Mouse (Mus musculus) megakaryocyte progenitor cell, adult 5-6 weeks (primary cell): ENCODE data around the gene Stx3. TPM values are rescaled to one million over a fixed set of nuclear protein-coding genes. Genes with fewer than 3 reads are reported as not detected.

Source experiments
- ATAC-seq: replicated peaks from 2 replicates; pipeline ENCODE4 v1.8.0; 2016; ENCODE audit warnings: mild to moderate bottlenecking, moderate TSS enrichment, inconsistent platforms; ENCODE audit not compliant: poor library complexity
- total RNA-seq, 2 experiments: library from RNA; stranded (forward) in 1 of 2; stranded (reverse) in 1 of 2; fragments of 157-497, 149-512 nt in 1 of 2; fragments of 200-1000 nt in 1 of 2; gene quantifications; 2 replicates each; pipeline versions ENCODE4 v1.2.3 to v1.2.4; 2015 to 2017

Gene Stx3
- 6.4 and 7.4 TPM in 2 replicates for total RNA-seq (2015)
- 5.6 and 7.0 TPM in 2 replicates for total RNA-seq (2017)

DNA sequence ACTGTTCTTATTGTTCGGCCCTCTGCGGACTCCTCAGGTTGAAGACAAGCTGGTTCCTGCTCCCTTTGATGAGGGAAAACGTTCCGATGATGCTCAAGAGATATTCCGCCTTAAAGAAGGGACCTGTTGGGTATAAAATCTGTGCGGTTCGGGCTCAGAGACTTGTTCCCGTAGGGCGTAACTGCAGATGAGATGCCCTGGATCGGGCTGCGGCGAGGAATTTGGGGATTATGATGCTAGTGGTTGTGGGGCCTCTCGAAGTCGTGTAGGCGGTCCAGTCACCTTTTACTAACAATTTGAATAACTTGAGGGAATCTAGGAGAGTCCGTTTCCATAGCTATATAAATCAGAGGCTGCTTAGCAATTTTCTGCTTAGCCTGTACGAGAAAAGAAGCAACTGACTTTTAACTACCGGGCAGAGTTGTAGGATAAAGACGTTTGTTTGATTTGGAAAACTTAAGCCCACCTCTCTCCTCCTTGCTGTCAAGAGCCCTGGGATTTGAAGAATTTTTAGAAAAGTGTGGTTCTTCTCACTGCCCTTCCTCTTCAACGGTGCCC is at the start of gene Stx3:
Gene Stx3, minus strand, starts transcription at position 261 of the 558 bp plus-strand sequence.
- no peak for ATAC-seq

DNA sequence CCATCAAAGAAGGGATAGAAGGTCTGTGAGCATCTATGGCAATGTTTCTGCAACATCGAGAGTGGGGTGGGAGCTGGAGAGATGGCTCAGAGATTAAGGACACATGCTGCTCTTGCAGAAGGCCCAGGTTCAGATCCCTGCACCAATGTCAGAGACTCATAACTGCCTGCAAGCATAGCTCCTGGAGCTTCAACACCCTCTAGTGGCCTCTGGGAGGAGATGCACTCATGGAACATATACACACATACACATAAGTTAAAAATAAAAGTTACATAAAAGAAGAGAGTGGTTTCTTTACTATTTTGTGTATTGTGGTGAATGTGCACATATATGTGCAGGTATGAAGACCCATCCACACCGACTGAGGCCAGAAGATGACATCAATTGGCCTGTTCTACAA is 48.6 kb upstream of the Stx3 start:
- ATAC-seq = no peak

DNA sequence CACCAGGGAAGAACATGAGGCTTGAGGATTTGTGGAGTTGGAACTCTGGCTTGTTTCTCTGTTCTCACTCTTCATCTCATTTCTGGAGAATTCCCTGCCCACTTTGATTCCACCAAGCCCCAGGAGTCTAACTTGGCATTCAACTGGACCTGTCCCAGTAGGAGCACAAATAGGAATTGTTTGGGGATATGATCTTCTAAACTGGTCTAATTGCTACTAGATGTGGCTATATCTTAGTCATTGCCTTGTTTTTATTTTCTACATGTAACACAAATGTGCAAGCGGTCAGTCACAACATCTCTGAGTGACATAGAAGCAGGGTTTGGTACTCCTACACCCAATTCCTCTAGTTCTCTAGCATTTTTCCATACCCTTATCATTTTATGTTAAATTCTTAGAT is 41.8 kb upstream of the Stx3 start, which contains the start of gene Olfr1418:
Gene Olfr1418, minus strand, starts transcription at position 101 of the 400 bp plus-strand sequence.
- no peak for ATAC-seq

DNA sequence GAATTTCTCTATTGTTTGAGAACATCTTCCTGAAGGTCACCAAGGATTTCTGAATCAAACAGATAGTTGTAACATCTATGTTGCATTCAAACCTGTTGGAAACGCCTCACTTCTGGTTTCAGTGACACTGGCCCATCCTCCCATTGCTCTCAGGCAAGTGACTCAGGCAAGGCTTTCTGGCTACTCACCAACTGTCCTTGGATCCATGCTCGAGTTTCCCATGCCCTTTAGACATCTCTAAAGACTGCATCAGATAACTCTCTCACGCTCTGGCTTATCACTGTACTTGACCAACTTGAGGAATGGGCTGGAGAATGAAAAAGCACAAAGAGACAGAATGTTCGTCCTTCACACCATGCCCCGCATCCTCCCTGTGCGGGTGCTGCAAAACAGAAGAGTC is 37.3 kb upstream of the Stx3 start:
- no peak for ATAC-seq

DNA sequence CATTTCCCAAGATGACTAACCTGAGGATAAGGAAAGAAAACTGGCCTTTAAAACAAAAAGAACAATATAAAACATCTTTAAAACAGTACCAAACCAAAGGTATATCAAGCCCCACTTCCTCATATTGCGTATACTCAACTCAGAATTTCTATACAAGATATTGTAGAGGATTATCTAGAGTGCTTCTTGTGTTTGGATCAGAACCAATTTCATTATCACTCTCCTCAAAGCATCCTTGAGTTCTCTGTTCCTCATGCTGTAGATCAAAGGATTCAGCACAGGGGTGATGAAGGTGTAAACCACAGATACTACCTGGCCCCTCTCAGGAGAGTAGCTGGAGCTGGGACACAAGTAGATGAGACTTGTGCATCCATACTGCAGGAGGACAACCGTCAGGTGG is 35.6 kb upstream of the Stx3 start:
- ATAC-seq = no peak

DNA sequence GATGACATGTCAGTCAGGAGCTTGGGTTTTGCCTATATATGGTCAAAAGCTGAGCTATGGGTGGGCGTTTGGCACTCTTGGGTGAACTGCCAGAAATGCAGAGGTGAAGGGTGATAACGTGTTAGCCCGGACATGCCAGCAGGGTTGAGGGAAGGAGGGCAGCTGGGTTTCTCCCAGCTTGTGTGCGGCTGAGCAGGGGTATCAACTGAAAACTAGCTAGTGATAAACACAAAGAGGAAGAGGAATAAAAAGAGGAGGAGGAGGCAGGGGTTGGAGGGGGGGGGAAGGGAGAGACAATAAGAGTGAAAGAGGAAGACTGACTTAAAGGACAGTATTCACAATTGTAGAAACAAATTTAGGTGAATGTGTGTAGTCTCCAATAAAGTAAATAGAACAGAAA is 33.4 kb upstream of the Stx3 start:
- ATAC-seq = peak; percentile 68

DNA sequence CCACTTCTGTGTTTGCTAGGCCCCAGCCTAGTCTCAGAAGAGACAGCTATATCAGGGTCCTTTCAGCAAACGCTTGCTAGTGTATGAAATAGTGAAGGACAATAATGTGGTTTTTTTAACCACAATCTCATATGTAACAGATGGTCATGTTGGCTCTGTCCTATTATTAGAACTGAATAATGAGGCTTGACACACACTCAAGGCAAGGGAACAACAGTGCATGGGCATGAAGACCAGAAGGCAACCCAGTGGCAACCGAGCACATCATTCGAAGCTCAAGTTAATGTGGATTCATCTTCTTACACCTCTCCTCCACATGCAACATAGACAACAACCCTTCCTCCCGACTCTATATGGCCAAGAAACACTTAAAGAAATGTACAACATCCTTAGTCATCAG is 27.1 kb upstream of the Stx3 start:
- ATAC-seq = peak; percentile 50

DNA sequence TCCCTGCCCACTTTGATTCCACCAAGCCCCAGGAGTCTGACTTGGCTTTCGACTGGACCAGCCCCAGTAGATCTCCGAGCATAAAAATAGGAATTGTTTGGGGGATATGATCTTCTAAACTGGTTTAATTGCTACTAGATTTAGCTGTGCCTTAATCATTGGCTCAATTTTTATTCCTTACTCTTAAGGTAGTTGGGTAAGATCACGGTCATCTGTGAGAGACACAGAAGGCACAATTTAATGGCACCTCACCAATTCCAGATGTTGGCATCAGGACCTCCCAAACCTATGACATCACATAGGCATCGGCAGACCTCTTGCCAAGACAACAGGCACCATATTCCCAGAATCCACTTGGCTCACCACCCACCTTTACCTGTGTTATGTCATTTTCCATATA is 19.9 kb upstream of the Stx3 start, which contains the start of gene Olfr1417:
Gene Olfr1417, minus strand, starts transcription at position 101 of the 400 bp plus-strand sequence.
- no peak for ATAC-seq

DNA sequence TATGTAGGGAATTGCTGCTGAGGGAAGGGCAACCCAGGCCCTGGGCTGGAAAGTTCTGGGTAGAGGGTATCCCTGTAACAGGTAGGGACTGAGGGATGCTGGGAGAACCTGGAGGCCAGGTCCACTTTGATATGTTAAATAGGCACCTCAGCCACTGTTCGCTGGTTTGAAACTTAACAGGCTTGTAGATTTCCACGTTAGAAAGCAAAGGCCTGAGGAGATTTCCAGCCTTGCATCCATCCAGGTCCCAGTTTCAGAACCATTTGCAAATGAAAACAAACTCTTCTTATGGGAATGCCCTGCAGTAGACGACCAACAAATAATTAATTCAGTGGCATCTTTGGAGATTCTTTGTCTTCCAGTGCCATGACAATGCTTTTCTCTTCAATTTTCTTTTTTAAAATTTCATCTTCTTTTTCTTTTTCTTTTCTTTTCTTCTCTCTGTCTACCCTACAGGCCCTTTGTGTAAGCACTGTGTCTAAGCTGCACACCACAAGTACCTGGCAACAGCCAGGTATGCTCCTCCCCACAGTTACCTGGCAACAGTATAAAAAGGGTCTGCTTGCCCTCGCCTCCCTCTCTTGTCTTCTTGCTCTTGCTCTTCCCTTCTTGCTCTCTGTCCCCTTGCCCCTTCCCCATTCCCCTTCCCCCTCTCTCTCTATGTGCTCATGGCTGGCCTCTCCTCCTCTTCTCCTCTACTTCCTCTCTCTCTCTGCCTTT is 4.3 kb upstream of the Stx3 start:
- no peak for ATAC-seq

DNA sequence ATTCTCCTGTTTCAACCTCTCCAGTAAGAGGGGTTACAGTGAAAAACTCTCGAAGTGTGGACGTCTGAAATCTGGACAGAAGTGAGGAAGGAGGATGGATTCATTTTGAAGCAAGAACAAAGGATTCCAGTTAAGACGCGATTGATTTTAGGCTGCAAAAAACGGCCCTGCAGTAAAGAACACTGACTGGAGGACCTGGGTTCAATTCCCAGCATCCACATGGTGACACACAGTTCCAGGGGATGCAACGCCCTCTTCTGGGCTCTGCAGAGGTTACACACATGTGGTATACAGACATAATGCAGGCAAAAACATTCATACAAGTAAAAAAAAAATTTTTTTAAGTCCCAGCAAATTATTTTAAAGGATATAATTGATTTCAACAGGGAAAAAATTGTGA is 1.0 kb upstream of the Stx3 start:
- peak; percentile 43; the same call in 1 of the 2 replicates for ATAC-seq

DNA sequence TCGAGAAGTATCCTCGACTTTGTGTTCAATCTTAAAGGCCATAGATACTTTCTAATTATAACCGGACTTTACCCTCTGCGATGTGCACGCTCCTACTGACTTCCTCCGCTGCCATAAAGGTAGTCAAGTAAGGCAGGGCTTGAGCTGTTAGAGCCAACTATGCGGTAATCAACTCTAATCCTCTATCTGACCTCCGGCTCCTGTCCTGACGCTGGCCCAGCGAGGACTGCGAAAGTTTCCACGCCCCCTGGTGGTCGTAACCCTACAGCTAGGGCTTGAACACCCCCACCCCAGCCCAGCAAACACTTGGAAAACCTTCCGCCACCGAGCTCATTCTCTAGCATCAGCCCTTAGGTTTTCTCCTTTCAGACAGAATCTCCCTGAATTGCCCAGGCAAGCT is 597 bp upstream of the Stx3 start:
- peak; percentile 85 for ATAC-seq

DNA sequence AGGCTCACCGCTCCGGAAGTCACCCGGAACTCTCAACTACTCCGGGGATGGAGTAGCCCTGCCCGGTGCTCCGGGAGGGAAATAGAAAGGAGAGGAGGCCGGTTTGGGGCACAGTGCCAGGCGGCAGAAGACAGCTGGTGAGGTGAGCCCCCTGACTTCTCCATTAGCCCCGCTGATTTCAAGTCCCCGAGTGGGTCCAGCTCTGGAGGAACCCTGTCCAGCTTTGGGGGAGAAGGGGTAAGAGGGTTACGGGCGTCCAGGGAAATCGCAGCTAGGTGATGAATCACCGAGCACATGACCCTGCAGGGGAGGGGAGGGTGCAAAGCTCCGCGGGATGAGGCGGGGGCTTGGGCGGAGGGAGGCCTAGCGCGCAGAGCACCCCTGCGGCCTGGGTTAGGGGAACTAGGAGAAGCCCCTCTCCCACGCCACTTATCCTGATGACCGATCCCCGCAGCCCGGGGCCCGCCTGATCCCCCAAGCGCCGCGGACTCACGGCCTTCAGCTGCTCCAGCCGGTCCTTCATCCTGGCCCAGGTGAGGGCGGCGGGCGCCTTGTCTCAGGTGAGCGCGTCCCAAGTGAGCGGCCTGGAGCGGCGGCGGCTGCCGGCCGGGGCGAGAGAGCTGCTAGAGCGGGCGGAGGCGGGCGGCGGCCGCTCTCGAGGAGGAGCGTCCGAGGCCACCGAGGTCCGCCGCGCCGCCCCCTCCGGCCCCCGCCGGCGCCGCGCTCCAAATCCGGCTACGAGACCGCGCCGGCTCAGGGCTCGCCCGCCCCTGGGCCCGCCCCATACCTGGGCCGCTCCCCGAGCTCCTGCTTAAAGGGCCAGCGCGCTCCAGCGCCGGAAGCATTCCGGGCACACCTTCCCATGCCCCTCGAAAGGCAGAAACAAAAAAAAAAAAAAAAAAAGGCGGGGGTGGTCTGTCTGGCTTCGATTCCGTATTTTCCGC is 732 bp downstream of the Stx3 start:
- peak; percentile 21 for ATAC-seq

DNA sequence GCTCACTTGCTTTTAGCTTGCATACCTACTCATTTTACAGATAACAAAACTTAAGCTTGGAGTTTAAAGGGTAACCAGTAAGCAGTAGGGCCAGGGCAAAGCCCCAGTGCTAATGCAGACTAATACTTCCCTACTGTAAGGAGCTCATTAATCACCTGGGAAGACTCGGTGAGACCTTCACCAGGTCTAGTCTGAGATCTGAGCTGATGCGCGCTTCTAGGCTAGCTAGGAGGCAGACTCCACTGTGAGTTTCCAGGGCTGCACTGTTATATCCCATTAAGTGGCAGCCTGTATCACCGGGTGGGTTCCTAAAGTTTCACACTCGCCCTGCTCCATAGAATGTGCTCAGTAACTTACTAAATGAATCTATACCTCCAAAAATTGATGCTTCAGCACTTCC is 1.6 kb downstream of the Stx3 start:
- ATAC-seq = peak; percentile 3; the same call in 1 of the 2 replicates

DNA sequence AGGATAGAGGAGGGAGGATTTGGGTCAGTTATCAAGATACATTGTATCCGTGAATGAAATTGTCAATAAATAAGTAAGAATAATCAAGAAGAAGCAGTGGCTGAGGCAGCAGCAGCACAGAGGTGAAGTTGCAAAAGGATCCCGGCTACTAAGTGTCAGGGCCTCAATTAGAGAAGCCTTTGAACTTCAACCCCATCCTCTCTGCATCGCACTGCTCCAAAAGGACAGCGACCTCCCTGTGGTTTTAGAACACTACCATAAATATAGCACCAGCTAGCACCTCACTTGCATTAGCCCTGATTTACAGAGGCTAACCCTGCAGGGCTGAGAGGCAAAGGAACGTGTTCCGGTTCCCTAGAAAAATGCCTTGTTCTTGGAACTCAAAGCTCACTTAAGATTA is 2.5 kb downstream of the Stx3 start:
- ATAC-seq = no peak

DNA sequence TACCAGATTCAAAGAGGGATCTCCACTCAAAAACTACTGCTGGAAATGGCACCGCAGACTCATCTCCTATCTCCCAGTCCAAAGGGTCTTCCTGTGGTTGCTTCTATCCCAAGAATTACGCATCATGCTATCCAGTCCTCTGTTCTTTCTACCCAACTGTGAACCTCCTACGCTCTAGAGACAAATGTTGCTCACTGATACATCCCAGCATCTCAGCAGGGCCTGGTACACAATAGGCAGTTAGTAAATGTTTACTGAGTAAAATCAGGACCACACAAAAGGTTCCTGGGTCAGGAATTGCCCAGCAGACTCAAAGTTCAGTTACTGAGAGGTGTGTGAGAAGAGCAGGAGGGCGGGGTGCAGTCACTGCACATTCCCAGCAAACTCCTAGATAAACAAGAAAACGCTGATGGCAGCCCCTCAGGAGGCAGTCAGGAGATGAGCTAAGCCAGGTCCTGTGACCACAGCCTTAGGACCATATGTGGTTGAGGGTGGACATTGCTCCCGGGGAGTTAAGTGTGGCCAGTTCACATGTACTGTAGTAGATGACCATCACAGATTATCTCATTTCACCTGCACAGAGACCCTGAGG is 4.4 kb downstream of the Stx3 start:
- ATAC-seq = no peak

DNA sequence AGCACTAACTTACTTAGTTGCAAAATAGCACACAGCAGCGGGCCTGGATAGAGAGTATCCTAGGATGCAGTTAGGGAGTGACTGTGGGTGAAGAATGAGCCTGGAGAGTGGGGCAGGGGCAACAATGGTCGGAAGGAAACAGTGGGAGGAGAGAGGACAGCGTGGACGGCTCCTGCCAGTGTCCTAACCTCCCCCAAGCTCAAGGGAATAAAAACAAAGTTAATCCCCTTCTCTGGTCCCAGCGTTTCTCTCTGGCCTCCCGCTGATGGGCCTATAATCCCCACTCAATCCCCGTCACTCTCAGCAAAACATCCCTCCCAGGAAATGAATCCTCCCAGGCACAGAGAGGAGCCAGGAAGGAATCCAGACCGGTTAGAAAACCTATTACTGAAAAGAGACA is 5.6 kb downstream of the Stx3 start:
- no peak for ATAC-seq

DNA sequence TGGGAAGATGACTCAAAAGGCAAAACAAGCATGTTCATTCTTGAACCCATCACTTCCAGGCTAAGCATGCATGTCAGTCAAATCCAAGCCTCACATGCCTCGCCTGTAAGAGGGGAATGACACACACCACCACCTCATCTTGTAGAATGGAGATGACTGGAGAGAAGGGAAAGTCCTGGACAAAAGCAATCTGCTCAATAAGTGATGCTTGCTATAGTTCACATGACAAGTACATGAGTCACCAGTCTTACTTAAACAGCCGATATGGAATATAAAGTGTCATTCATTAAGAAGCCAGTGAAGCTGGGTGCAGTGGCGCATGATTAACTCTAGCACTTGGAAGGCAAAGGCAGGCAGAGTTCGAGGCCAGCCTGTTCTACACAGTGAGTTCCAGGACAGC is 6.1 kb downstream of the Stx3 start:
- no peak for ATAC-seq

DNA sequence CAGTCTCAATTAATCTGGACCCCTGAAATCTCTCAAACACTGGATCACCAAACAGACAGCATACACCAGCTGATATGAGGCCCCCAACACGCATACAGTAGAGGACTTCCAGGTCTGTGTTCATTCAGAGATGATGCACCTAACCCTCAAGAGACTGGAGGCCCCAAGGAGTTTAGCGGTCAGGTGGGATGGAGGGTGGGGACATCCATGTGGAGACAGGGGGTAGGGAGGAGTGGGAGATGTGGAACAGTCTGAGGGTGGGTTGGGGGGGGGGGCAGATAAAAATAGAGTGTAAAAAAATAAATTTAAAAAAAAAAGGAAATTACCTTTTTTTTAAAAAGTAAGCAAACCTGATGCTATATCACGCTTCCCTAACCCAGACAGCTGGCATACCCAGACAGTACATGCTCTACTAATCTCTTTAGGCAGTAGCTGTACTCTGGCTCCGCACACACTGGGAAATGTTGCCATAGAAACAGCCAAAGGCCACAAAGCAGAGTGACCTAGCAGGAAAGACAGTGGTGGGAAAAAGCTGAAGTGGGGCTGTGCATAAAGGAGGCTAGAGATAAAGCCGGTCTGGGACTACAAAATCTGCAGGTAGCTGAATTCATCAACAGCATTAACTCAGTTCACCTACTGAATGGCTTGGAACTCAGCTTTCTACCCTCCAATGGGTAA is 7.4 kb downstream of the Stx3 start:
- ATAC-seq = peak; percentile 47

DNA sequence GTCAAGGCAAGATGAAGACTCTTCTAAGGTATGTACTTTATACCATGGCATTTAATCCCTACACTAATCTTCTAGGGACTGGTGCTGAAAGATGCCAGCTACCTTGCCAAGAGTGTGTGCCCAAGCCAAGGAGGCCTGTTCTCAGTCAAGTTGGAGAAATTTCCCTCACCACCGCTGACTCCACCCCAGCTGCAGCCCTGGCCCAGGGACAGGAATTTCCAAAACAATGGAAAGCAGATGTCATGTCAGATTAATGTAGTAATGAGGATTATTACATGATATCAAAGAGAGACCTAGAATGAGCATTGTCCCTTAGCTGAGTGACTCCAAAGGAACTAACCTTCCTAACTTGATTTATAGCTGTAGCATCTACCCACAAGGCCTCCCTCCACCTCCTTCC is 8.3 kb downstream of the Stx3 start:
- ATAC-seq = no peak

DNA sequence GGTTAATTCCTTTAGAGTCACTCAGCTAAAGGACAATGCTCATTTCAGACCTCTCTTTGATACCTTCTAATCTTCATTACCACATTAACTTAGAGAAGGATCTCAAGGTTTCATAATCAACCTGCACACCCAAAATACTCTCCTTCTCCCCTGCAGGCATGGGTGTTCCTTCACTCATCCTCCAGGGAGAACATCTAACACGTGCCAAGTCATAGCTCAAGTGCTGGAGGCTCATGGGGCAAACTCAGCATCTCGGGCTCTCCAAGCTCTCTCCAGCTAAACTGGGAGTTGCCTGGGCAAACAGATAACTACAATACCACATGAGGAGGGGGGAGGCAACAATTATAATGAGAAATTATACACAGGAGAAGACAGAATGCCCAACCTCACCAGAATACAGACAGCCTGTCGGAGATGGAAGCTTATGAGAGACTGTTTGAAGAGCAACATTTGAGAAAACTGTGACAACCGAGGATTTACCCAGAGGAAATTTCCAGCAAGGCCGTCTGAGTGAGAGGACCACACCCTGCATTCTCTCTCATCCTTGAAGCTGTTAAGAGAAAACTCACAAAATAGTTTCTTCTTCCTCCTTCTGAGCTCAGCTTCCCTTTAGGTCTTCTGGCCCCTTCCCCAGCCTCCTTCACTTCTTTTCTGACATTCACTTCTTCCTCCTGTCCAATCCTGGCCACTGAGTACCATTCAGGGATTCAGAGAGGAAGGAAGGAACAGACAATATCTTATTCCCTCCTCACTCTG is 9.0 kb downstream of the Stx3 start:
- peak; percentile 13; the same call in 1 of the 2 replicates for ATAC-seq
